Mouse (Mus musculus): ENCODE results near the gene Lrrc55. TPM values are rescaled to one million over a fixed set of nuclear protein-coding genes. Genes with fewer than 3 reads are reported as not detected.
A peak's percentile ranks its signal among the peaks of the same experiment; 100 is the strongest.

Lrrc55 gene
- polyA plus RNA-seq, 1 experiment from 2014 or later: 0.81 TPM

- peak; percentile 62 for ATAC-seq (replicated peaks; ENCODE audit: low FRiP score)
- Histone ChIP-seq H3K9me3 (ENCODE audit: control insufficient read depth, low read length) (no peaks in the 10 kb centered on the region), H3K27me3 (ENCODE audit: control insufficient read depth, insufficient read depth, low read length) (no peaks in the 10 kb centered on the region), H3K27ac (ENCODE audit: low read depth, low read length) (no peak overlapping the region), H3K4me3 (ENCODE audit: low read depth, low read length) (no peak overlapping the region), H3K9ac (ENCODE audit: low read length) (no peak overlapping the region), H3K36me3 (ENCODE audit: control insufficient read depth, insufficient read depth, low read length) (no peaks in the 10 kb centered on the region), H3K4me1 (replicated peaks; ENCODE audit: control insufficient read depth, insufficient read depth, low read length) (peaks cover 3% of the 10 kb centered on the region), H3K4me2 (ENCODE audit: low read depth, low read length, severe bottlenecking) (no peak overlapping the region)
- 83% methylated on average over 4 of the region's 4 CpGs for WGBS
- no peak for DNase-seq (ENCODE audit: low spot score)
Measured at GRCm38 (mm10) chr2:85160901-85161637, 35.9 kb downstream of the Lrrc55 start.

- no peaks in the 10 kb centered on the region for H3K36me3 ChIP-seq (ENCODE audit: control insufficient read depth, insufficient read depth, low read length)
- no peaks in the 10 kb centered on the region for H3K9me3 ChIP-seq (ENCODE audit: control insufficient read depth, low read length)
- no peak overlapping the region for H3K9ac ChIP-seq (ENCODE audit: low read length)
- no peaks in the 10 kb centered on the region for H3K27me3 ChIP-seq (ENCODE audit: control insufficient read depth, insufficient read depth, low read length)
- ATAC-seq (replicated peaks; ENCODE audit: low FRiP score) (no peak), DNase-seq (ENCODE audit: low spot score) (no peak)
- peaks cover 3% of the 10 kb centered on the region for H3K4me1 ChIP-seq (replicated peaks; ENCODE audit: control insufficient read depth, insufficient read depth, low read length)
- H3K4me2 ChIP-seq (ENCODE audit: low read depth, low read length, severe bottlenecking): no peak overlapping the region
- H3K27ac ChIP-seq (ENCODE audit: low read depth, low read length): no peak overlapping the region
- no peak overlapping the region for H3K4me3 ChIP-seq (ENCODE audit: low read depth, low read length)
- WGBS: 87% methylated on average over 3 of the region's 3 CpGs
Measured at GRCm38 (mm10) chr2:85157382-85157781, 39.6 kb downstream of the Lrrc55 start.

- Histone ChIP-seq H3K4me3 (ENCODE audit: low read depth, low read length) (no peak overlapping the region), H3K36me3 (ENCODE audit: control insufficient read depth, insufficient read depth, low read length) (no peaks in the 10 kb centered on the region), H3K4me2 (ENCODE audit: low read depth, low read length, severe bottlenecking) (no peak overlapping the region), H3K9ac (ENCODE audit: low read length) (no peak overlapping the region), H3K9me3 (ENCODE audit: control insufficient read depth, low read length) (no peaks in the 10 kb centered on the region), H3K27me3 (ENCODE audit: control insufficient read depth, insufficient read depth, low read length) (no peaks in the 10 kb centered on the region), H3K27ac (ENCODE audit: low read depth, low read length) (no peak overlapping the region), H3K4me1 (replicated peaks; ENCODE audit: control insufficient read depth, insufficient read depth, low read length) (peaks cover 2% of the 10 kb centered on the region)
- DNase-seq (ENCODE audit: low spot score) (no peak), ATAC-seq (replicated peaks; ENCODE audit: low FRiP score) (no peak)
- 84% methylated on average over 5 of the region's 5 CpGs for WGBS
Measured at GRCm38 (mm10) chr2:85156136-85156535, 40.9 kb downstream of the Lrrc55 start.

GRCm38 (mm10) chr2:85155334-85155733, 41.7 kb downstream of the Lrrc55 start:
- H3K4me3 ChIP-seq (ENCODE audit: low read depth, low read length): no peak overlapping the region
- H3K4me1 ChIP-seq (replicated peaks; ENCODE audit: control insufficient read depth, insufficient read depth, low read length): no peaks in the 10 kb centered on the region
- no peak for ATAC-seq (replicated peaks; ENCODE audit: low FRiP score)
- H3K36me3 ChIP-seq (ENCODE audit: control insufficient read depth, insufficient read depth, low read length): no peaks in the 10 kb centered on the region
- no peak overlapping the region for H3K27ac ChIP-seq (ENCODE audit: low read depth, low read length)
- no peak overlapping the region for H3K9ac ChIP-seq (ENCODE audit: low read length)
- no peaks in the 10 kb centered on the region for H3K27me3 ChIP-seq (ENCODE audit: control insufficient read depth, insufficient read depth, low read length)
- no peak overlapping the region for H3K4me2 ChIP-seq (ENCODE audit: low read depth, low read length, severe bottlenecking)
- WGBS: 91% methylated on average over 9 of the region's 9 CpGs
- no peak for DNase-seq (ENCODE audit: low spot score)
- H3K9me3 ChIP-seq (ENCODE audit: control insufficient read depth, low read length): no peaks in the 10 kb centered on the region

- DNase-seq (ENCODE audit: low spot score) (no peak), ATAC-seq (replicated peaks; ENCODE audit: low FRiP score) (no peak)
- H3K27ac ChIP-seq (ENCODE audit: low read depth, low read length): no peak overlapping the region
- no peak overlapping the region for H3K4me3 ChIP-seq (ENCODE audit: low read depth, low read length)
- H3K27me3 ChIP-seq (ENCODE audit: control insufficient read depth, insufficient read depth, low read length): no peaks in the 10 kb centered on the region
- 88% methylated on average over 2 of the region's 2 CpGs for WGBS
- no peaks in the 10 kb centered on the region for H3K9me3 ChIP-seq (ENCODE audit: control insufficient read depth, low read length)
- H3K36me3 ChIP-seq (ENCODE audit: control insufficient read depth, insufficient read depth, low read length): no peaks in the 10 kb centered on the region
- no peaks in the 10 kb centered on the region for H3K4me1 ChIP-seq (replicated peaks; ENCODE audit: control insufficient read depth, insufficient read depth, low read length)
- no peak overlapping the region for H3K4me2 ChIP-seq (ENCODE audit: low read depth, low read length, severe bottlenecking)
- no peak overlapping the region for H3K9ac ChIP-seq (ENCODE audit: low read length)
Measured at GRCm38 (mm10) chr2:85151233-85151632, 45.8 kb downstream of the Lrrc55 start.

- Histone ChIP-seq H3K27ac (ENCODE audit: low read depth, low read length) (no peak overlapping the region), H3K9ac (ENCODE audit: low read length) (no peak overlapping the region), H3K27me3 (ENCODE audit: control insufficient read depth, insufficient read depth, low read length) (no peaks in the 10 kb centered on the region), H3K4me3 (ENCODE audit: low read depth, low read length) (no peak overlapping the region), H3K4me2 (ENCODE audit: low read depth, low read length, severe bottlenecking) (no peak overlapping the region), H3K9me3 (ENCODE audit: control insufficient read depth, low read length) (no peaks in the 10 kb centered on the region), H3K36me3 (ENCODE audit: control insufficient read depth, insufficient read depth, low read length) (no peaks in the 10 kb centered on the region), H3K4me1 (replicated peaks; ENCODE audit: control insufficient read depth, insufficient read depth, low read length) (no peaks in the 10 kb centered on the region)
- 88% methylated on average over 1 of the region's 1 CpGs for WGBS
- DNase-seq (ENCODE audit: low spot score) (no peak), ATAC-seq (replicated peaks; ENCODE audit: low FRiP score) (no peak)
Measured at GRCm38 (mm10) chr2:85150373-85150772, 46.6 kb downstream of the Lrrc55 start.

- Histone ChIP-seq H3K36me3 (ENCODE audit: control insufficient read depth, insufficient read depth, low read length) (no peaks in the 10 kb centered on the region), H3K27ac (ENCODE audit: low read depth, low read length) (no peak overlapping the region), H3K9me3 (ENCODE audit: control insufficient read depth, low read length) (no peaks in the 10 kb centered on the region), H3K4me2 (ENCODE audit: low read depth, low read length, severe bottlenecking) (no peak overlapping the region), H3K27me3 (ENCODE audit: control insufficient read depth, insufficient read depth, low read length) (no peaks in the 10 kb centered on the region), H3K9ac (ENCODE audit: low read length) (no peak overlapping the region), H3K4me1 (replicated peaks; ENCODE audit: control insufficient read depth, insufficient read depth, low read length) (no peaks in the 10 kb centered on the region), H3K4me3 (ENCODE audit: low read depth, low read length) (no peak overlapping the region)
- WGBS: 86% methylated on average over 2 of the region's 2 CpGs
- ATAC-seq (replicated peaks; ENCODE audit: low FRiP score): no peak
- DNase-seq (ENCODE audit: low spot score): no peak
Measured at GRCm38 (mm10) chr2:85147481-85147880, 49.5 kb downstream of the Lrrc55 start.

- Histone ChIP-seq H3K9me3 (ENCODE audit: control insufficient read depth, low read length) (no peaks in the 10 kb centered on the region), H3K36me3 (ENCODE audit: control insufficient read depth, insufficient read depth, low read length) (no peaks in the 10 kb centered on the region), H3K27me3 (ENCODE audit: control insufficient read depth, insufficient read depth, low read length) (no peaks in the 10 kb centered on the region), H3K4me1 (replicated peaks; ENCODE audit: control insufficient read depth, insufficient read depth, low read length) (no peaks in the 10 kb centered on the region), H3K9ac (ENCODE audit: low read length) (no peak overlapping the region), H3K4me2 (ENCODE audit: low read depth, low read length, severe bottlenecking) (no peak overlapping the region), H3K4me3 (ENCODE audit: low read depth, low read length) (no peak overlapping the region), H3K27ac (ENCODE audit: low read depth, low read length) (no peak overlapping the region)
- ATAC-seq (replicated peaks; ENCODE audit: low FRiP score): no peak
- no peak for DNase-seq (ENCODE audit: low spot score)
- 78% methylated on average over 3 of the region's 3 CpGs for WGBS
Measured at GRCm38 (mm10) chr2:85145346-85145745, 51.7 kb downstream of the Lrrc55 start.

GRCm38 (mm10) chr2:85144908-85145307, 52.1 kb downstream of the Lrrc55 start:
- Histone ChIP-seq H3K27ac (ENCODE audit: low read depth, low read length) (no peak overlapping the region), H3K4me3 (ENCODE audit: low read depth, low read length) (no peak overlapping the region), H3K4me2 (ENCODE audit: low read depth, low read length, severe bottlenecking) (no peak overlapping the region), H3K27me3 (ENCODE audit: control insufficient read depth, insufficient read depth, low read length) (no peaks in the 10 kb centered on the region), H3K9me3 (ENCODE audit: control insufficient read depth, low read length) (no peaks in the 10 kb centered on the region), H3K9ac (ENCODE audit: low read length) (no peak overlapping the region), H3K36me3 (ENCODE audit: control insufficient read depth, insufficient read depth, low read length) (no peaks in the 10 kb centered on the region), H3K4me1 (replicated peaks; ENCODE audit: control insufficient read depth, insufficient read depth, low read length) (no peaks in the 10 kb centered on the region)
- no peak for ATAC-seq (replicated peaks; ENCODE audit: low FRiP score)
- no peak for DNase-seq (ENCODE audit: low spot score)
- 82% methylated on average over 2 of the region's 2 CpGs for WGBS
